Mouse (Mus musculus) lung, postnatal 0 days (tissue): ENCODE data around the gene Ablim2. TPM values are rescaled to one million over a fixed set of nuclear protein-coding genes. Genes with fewer than 3 reads are reported as not detected.

Source experiments
- ATAC-seq: fragments of 200-750 bp; cut with Nextera tagmentation; 2 replicates; pipeline ENCODE4 v1.8.0; 2017; ENCODE audit warnings: moderate library complexity
- DNase-seq: peaks from one replicate; pipeline ENCODE4 v3.0.0-alpha.2; 2016; ENCODE audit warnings: low spot score
- H3K27ac ChIP-seq: fragments of 300-500 bp; sonication (generic); 2 replicates; pipeline ENCODE4 v1.5.1; 2014; ENCODE audit warnings: antibody characterized with exemption, mild to moderate bottlenecking, low read length, mixed read lengths
- H3K27me3 ChIP-seq: fragments of 300-500 bp; sonication (generic); replicated peaks from 2 replicates; pipeline ENCODE4 v1.6.1; 2014; ENCODE audit warnings: low read length, mixed read lengths; ENCODE audit not compliant: insufficient read depth
- H3K36me3 ChIP-seq: fragments of 300-500 bp; sonication (generic); 2 replicates; pipeline ENCODE4 v1.6.1; 2014; ENCODE audit warnings: low read length, mixed read lengths; ENCODE audit not compliant: insufficient read depth
- H3K4me1 ChIP-seq: fragments of 300-500 bp; sonication (generic); 2 replicates; pipeline ENCODE4 v1.6.1; 2014; ENCODE audit warnings: antibody characterized with exemption, low read depth, low read length, mixed read lengths; ENCODE audit not compliant: insufficient read depth
- H3K4me2 ChIP-seq: fragments of 300-500 bp; sonication (generic); replicated peaks from 2 replicates; pipeline ENCODE4 v1.6.1; 2014; ENCODE audit warnings: low read depth, mild to moderate bottlenecking, low read length, moderate library complexity, mixed read lengths
- H3K4me3 ChIP-seq: fragments of 300-500 bp; sonication (generic); 2 replicates; pipeline ENCODE4 v1.5.1; 2014; ENCODE audit warnings: low read depth, low read length
- H3K9ac ChIP-seq: fragments of 300-500 bp; sonication (generic); replicated peaks from 2 replicates; pipeline ENCODE4 v1.6.1; 2014; ENCODE audit warnings: low read depth, mild to moderate bottlenecking
- H3K9me3 ChIP-seq: fragments of 300-500 bp; sonication (generic); 2 replicates; pipeline ENCODE4 v1.6.1; 2016; ENCODE audit warnings: low read length, mixed read lengths
- CTCF ChIP-seq: IDR thresholded peaks from 2 replicates; pipeline ENCODE4 v1.5.1; 2016; ENCODE audit warnings: antibody characterized with exemption, mild to moderate bottlenecking
- EP300 ChIP-seq: IDR thresholded peaks from 2 replicates; pipeline ENCODE4 v1.6.1; 2016; ENCODE audit warnings: antibody characterized with exemption, mild to moderate bottlenecking, control low read depth
- WGBS: fragments of 180-500 bp; shearing (Covaris S2); extraction: QIAGEN DNeasy Blood & Tissue Kit; methylation state at CpG from one replicate; pipeline ENCODE4 v1.1.7; 2014; 5-methylcytosine and 5-hydroxymethylcytosine counted together
- polyA plus RNA-seq: library from polyadenylated mRNA; unstranded; fragments of >200 nt; fragmentation: Nextera tagmentation; extraction: Ambion mirVana; gene quantifications from 2 replicates; pipeline ENCODE4 v1.2.1, GENCODE M21; 2015

The Ablim2 gene
- polyA plus RNA-seq, 1 experiment from 2014 or later, result 0.74 TPM

- Histone ChIP-seq H3K27ac (no peak overlapping the region), H3K9ac (no peak overlapping the region), H3K4me1 (no peaks in the 10 kb centered on the region), H3K36me3 (no peaks in the 10 kb centered on the region), H3K4me2 (no peak overlapping the region), H3K9me3 (no peaks in the 10 kb centered on the region), H3K27me3 (no peaks in the 10 kb centered on the region), H3K4me3 (no peak overlapping the region)
- peak; percentile 63 for ATAC-seq
- DNase-seq, result peak; percentile 67
- 55% methylated on average over 7 of the region's 7 CpGs for WGBS
- TF ChIP-seq CTCF (peak; percentile 96), EP300 (no peak)
Observed at GRCm38 (mm10) chr5:35795481-35796048, 37.9 kb downstream of the Ablim2 start.

- ATAC-seq, result no peak
- no peaks in the 10 kb centered on the region for H3K36me3 ChIP-seq
- H3K27me3 ChIP-seq, result no peaks in the 10 kb centered on the region
- H3K4me2 ChIP-seq, result no peak overlapping the region
- H3K27ac ChIP-seq, result no peak overlapping the region
- no peak overlapping the region for H3K9ac ChIP-seq
- WGBS, result 57% methylated on average over 5 of the region's 5 CpGs
- no peaks in the 10 kb centered on the region for H3K9me3 ChIP-seq
- no peaks in the 10 kb centered on the region for H3K4me1 ChIP-seq
- no peak for DNase-seq
- H3K4me3 ChIP-seq, result no peak overlapping the region
- TF ChIP-seq EP300 (no peak), CTCF (no peak)
Observed at GRCm38 (mm10) chr5:35796136-35796535, 38.5 kb downstream of the Ablim2 start.

GRCm38 (mm10) chr5:35799090-35799489 is 41.4 kb downstream of the Ablim2 start:
- Histone ChIP-seq H3K27me3 (no peaks in the 10 kb centered on the region), H3K9me3 (no peaks in the 10 kb centered on the region), H3K36me3 (no peaks in the 10 kb centered on the region), H3K4me3 (no peak overlapping the region), H3K4me1 (no peaks in the 10 kb centered on the region), H3K27ac (no peak overlapping the region), H3K4me2 (no peak overlapping the region), H3K9ac (no peak overlapping the region)
- no peak for DNase-seq
- TF ChIP-seq CTCF, result no peak
- WGBS, result 14% methylated on average over 5 of the region's 5 CpGs
- ATAC-seq, result no peak

GRCm38 (mm10) chr5:35803416-35803815 is 45.7 kb downstream of the Ablim2 start:
- Histone ChIP-seq H3K27me3 (no peaks in the 10 kb centered on the region), H3K27ac (no peak overlapping the region), H3K4me1 (no peaks in the 10 kb centered on the region), H3K4me2 (no peak overlapping the region), H3K9ac (no peak overlapping the region), H3K4me3 (no peak overlapping the region), H3K9me3 (no peaks in the 10 kb centered on the region), H3K36me3 (no peaks in the 10 kb centered on the region)
- ATAC-seq (no peak), DNase-seq (no peak)
- no peak for TF ChIP-seq EP300
- WGBS, result 82% methylated on average over 5 of the region's 5 CpGs

GRCm38 (mm10) chr5:35804685-35805084 is 47.0 kb downstream of the Ablim2 start:
- no peak overlapping the region for H3K4me2 ChIP-seq
- no peak overlapping the region for H3K27ac ChIP-seq
- no peaks in the 10 kb centered on the region for H3K9me3 ChIP-seq
- no peaks in the 10 kb centered on the region for H3K27me3 ChIP-seq
- no peaks in the 10 kb centered on the region for H3K4me1 ChIP-seq
- no peak for TF ChIP-seq CTCF
- H3K9ac ChIP-seq, result no peak overlapping the region
- no peaks in the 10 kb centered on the region for H3K36me3 ChIP-seq
- H3K4me3 ChIP-seq, result no peak overlapping the region
- ATAC-seq (no peak), DNase-seq (no peak)
- WGBS, result 86% methylated on average over 4 of the region's 4 CpGs

- TF ChIP-seq CTCF (no peak), EP300 (no peak)
- Histone ChIP-seq H3K9me3 (no peaks in the 10 kb centered on the region), H3K27me3 (no peaks in the 10 kb centered on the region), H3K4me3 (no peak overlapping the region), H3K36me3 (no peaks in the 10 kb centered on the region), H3K4me2 (no peak overlapping the region), H3K4me1 (no peaks in the 10 kb centered on the region), H3K27ac (no peak overlapping the region), H3K9ac (no peak overlapping the region)
- WGBS, result 89% methylated on average over 3 of the region's 3 CpGs
- DNase-seq (no peak), ATAC-seq (no peak)
Observed at GRCm38 (mm10) chr5:35805209-35805608, 47.5 kb downstream of the Ablim2 start.

- ATAC-seq, result no peak
- no peaks in the 10 kb centered on the region for H3K36me3 ChIP-seq
- no peak for DNase-seq
- H3K9ac ChIP-seq, result no peak overlapping the region
- H3K27me3 ChIP-seq, result no peaks in the 10 kb centered on the region
- 62% methylated on average over 8 of the region's 8 CpGs for WGBS
- no peak overlapping the region for H3K4me3 ChIP-seq
- no peaks in the 10 kb centered on the region for H3K9me3 ChIP-seq
- no peak overlapping the region for H3K27ac ChIP-seq
- no peak for TF ChIP-seq EP300
- TF ChIP-seq CTCF, result no peak
- H3K4me1 ChIP-seq, result no peaks in the 10 kb centered on the region
- H3K4me2 ChIP-seq, result no peak overlapping the region
Observed at GRCm38 (mm10) chr5:35807018-35807417, 49.3 kb downstream of the Ablim2 start.
